Mouse (Mus musculus) heart, adult 2 months (tissue): ENCODE results near the gene Acbd6.

Source experiments
- CTCF ChIP-seq: fragments of 200-600 bp; IDR thresholded peaks from 2 replicates; pipeline ENCODE4 v1.8.1; 2022; ENCODE audit warnings: antibody characterized with exemption, mild to moderate bottlenecking, moderate library complexity
- EP300 ChIP-seq: fragments of 200-500 bp; IDR thresholded peaks from 2 replicates; pipeline ENCODE4 v1.6.1; 2011; ENCODE audit warnings: low read depth, low read length, control low read depth; ENCODE audit not compliant: insufficient read depth
- POLR2A ChIP-seq: fragments of 200-500 bp; IDR thresholded peaks from 2 replicates; pipeline ENCODE4 v1.6.1; 2011; ENCODE audit warnings: mild to moderate bottlenecking, low read depth, low read length, control low read depth; ENCODE audit not compliant: insufficient read depth

DNA sequence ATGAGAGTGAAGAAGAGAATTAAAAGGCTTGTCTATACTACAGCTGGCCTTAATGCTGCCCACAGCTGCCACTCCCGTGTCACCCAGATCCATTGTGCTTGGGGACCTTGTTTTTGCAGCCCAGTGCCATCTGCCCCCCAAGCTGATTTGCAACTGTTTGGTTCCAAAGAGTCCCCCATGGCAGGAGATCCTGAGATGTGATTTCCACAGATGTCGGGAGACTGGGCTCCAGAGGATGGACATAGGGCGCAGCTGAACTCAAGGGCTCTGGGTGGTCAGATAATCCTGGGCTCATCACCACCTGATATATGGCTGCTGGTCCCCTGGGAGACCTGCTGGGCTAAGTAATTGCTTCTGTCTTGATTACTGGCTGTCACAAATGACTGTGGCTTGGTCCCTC lies 160.9 kb downstream of the Acbd6 start:
- no peak for TF ChIP-seq CTCF
- no peak for TF ChIP-seq POLR2A
- TF ChIP-seq EP300 = no peak
